Mouse (Mus musculus) embryonic facial prominence, embryonic 15.5 days (tissue): Measurements from ENCODE around the gene Tmem165. TPM values are rescaled to one million over a fixed set of nuclear protein-coding genes. Genes with fewer than 3 reads are reported as not detected.

Source experiments
- ATAC-seq: fragments of 200-750 bp; cut with Nextera tagmentation; 2 replicates; pipeline ENCODE4 v1.8.0; 2017; ENCODE audit warnings: low read depth, moderate TSS enrichment; ENCODE audit not compliant: insufficient number of reproducible peaks, low FRiP score, low TSS enrichment
- H3K27ac ChIP-seq: fragments of 300-500 bp; sonication (generic); replicated peaks from 2 replicates; pipeline ENCODE4 v1.5.1; 2015; ENCODE audit warnings: mild to moderate bottlenecking, inconsistent platforms
- H3K27me3 ChIP-seq: fragments of 300-500 bp; sonication (generic); 2 replicates; pipeline ENCODE4 v1.6.1; 2015; ENCODE audit warnings: inconsistent platforms
- H3K36me3 ChIP-seq: fragments of 300-500 bp; sonication (generic); 2 replicates; pipeline ENCODE4 v1.6.1; 2015; ENCODE audit warnings: mild to moderate bottlenecking, inconsistent platforms
- H3K4me1 ChIP-seq: fragments of 300-500 bp; sonication (generic); 2 replicates; pipeline ENCODE4 v1.6.1; 2015; ENCODE audit warnings: inconsistent platforms
- H3K4me2 ChIP-seq: fragments of 300-500 bp; sonication (generic); replicated peaks from 2 replicates; pipeline ENCODE4 v1.6.1; 2015; ENCODE audit warnings: mild to moderate bottlenecking, inconsistent platforms
- H3K4me3 ChIP-seq: fragments of 300-500 bp; sonication (generic); replicated peaks from 2 replicates; pipeline ENCODE4 v1.5.1; 2015; ENCODE audit warnings: mild to moderate bottlenecking, inconsistent platforms
- H3K9ac ChIP-seq: fragments of 300-500 bp; sonication (generic); 2 replicates; pipeline ENCODE4 v1.6.1; 2015; ENCODE audit warnings: inconsistent platforms
- H3K9me3 ChIP-seq: fragments of 300-500 bp; sonication (generic); replicated peaks from 2 replicates; pipeline ENCODE4 v1.6.1; 2016; ENCODE audit warnings: inconsistent platforms
- WGBS: fragments of 180-500 bp; shearing (Covaris S2); methylation state at CpG from one replicate; pipeline ENCODE4 v1.1.7; 2015; 5-methylcytosine and 5-hydroxymethylcytosine counted together
- polyA plus RNA-seq: library from polyadenylated mRNA; unstranded; fragments of >200 nt; fragmentation: Nextera tagmentation; extraction: Ambion mirVana; gene quantifications from 2 replicates; pipeline ENCODE4 v1.2.1, GENCODE M21; 2015

The Tmem165 gene
- polyA plus RNA-seq, 1 experiment from 2014 or later, result 94.0 TPM

DNA sequence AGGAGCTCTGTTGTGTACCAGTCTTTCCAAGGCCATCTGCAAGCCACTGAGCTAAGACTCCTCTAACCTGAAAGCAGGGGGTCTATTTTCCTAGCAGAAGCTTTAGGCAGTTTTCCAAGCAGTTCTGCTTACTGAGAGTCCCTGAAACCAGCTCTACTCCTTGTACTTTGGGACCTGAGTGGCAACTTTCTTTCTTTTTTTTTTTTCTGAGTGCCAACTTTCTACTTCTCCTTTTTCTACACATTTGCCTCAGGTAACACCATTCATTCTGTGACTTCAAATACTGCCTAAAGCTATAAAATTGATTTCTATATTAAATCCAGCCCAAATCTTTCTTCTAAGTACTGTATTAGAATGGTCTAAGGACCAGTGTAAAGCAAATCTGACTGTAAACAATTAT, 62.9 kb downstream of the Tmem165 start:
- Histone ChIP-seq H3K4me3 (no peak overlapping the region), H3K9ac (no peak overlapping the region), H3K4me2 (no peak overlapping the region), H3K4me1 (no peaks in the 10 kb centered on the region), H3K36me3 (peaks cover 14% of the 10 kb centered on the region; the same call in 1 of the 2 replicates), H3K27me3 (no peaks in the 10 kb centered on the region), H3K27ac (no peak overlapping the region), H3K9me3 (no peaks in the 10 kb centered on the region)
- no peak for ATAC-seq

DNA sequence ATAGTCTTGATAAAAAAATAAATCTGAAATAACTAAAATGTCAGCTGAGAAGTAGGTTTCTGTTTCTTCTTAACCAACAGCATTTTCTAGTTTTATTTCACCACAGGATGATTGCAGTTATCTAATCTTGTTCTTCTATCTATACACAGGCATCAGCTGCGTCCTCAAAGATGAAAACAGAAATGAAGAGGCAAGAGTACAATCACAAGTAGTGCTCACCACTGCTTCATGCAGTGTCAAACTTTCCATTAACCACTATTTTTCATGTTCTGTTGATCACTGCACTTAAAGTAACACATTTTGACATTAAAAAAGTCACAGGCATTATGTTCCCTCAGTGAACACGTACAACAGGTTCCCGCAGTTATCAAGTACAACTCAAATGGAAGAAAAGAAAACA, 67.3 kb downstream of the Tmem165 start:
- H3K4me3 ChIP-seq, result no peak overlapping the region
- H3K27ac ChIP-seq, result no peak overlapping the region
- no peak overlapping the region for H3K4me2 ChIP-seq
- ATAC-seq, result no peak
- H3K4me1 ChIP-seq, result no peaks in the 10 kb centered on the region
- H3K27me3 ChIP-seq, result no peaks in the 10 kb centered on the region
- peaks cover 4% of the 10 kb centered on the region; the same call in 1 of the 2 replicates for H3K36me3 ChIP-seq
- H3K9me3 ChIP-seq, result no peaks in the 10 kb centered on the region
- WGBS, result 89% methylated on average over 3 of the region's 3 CpGs
- no peak overlapping the region for H3K9ac ChIP-seq

Other genes with a start within 250 kb of the Tmem165 start
- 24.3 and 24.8 TPM in 2 replicates for gene Kdr, start 205.4 kb upstream of the Tmem165 start, polyA plus RNA-seq
- gene Srd5a3, start 43.6 kb upstream of the Tmem165 start, polyA plus RNA-seq, result 34.2 and 36.1 TPM in 2 replicates
- 11.8 and 12.7 TPM in 2 replicates for gene Clock, start 120.9 kb downstream of the Tmem165 start, polyA plus RNA-seq
- gene Pdcl2, start 147.3 kb downstream of the Tmem165 start, polyA plus RNA-seq, result not detected in 2 replicates
- 0.42 and 0.61 TPM in 2 replicates for gene Nmu, start 179.9 kb downstream of the Tmem165 start, polyA plus RNA-seq